Mouse (Mus musculus) lung, adult 2 months (tissue): ENCODE results near the gene Gpnmb.

ENCODE experiments used
- CTCF ChIP-seq: fragments of 200-500 bp; IDR thresholded peaks from 2 replicates; pipeline ENCODE4 v1.5.1; 2011; ENCODE audit warnings: mild to moderate bottlenecking, low read length, control low read depth; ENCODE audit not compliant: insufficient read depth
- POLR2A ChIP-seq: fragments of 200-500 bp; IDR thresholded peaks from 2 replicates; pipeline ENCODE4 v1.6.1; 2011; ENCODE audit warnings: low read depth, mild to moderate bottlenecking, control low read depth, low read length, borderline replicate concordance; ENCODE audit errors: extremely low read depth

GRCm38 (mm10) chr6:49021141-49022012 lies 15.0 kb upstream of the Gpnmb start:
- no peak for TF ChIP-seq CTCF
- no peak for TF ChIP-seq POLR2A
